Mouse (Mus musculus) layer of hippocampus, adult 8-10 months (tissue): Measurements from ENCODE around the gene Trappc3. TPM values are rescaled to one million over a fixed set of nuclear protein-coding genes. Genes with fewer than 3 reads are reported as not detected.

ENCODE experiments used
- DNase-seq, 2 experiments: peaks; one replicate each; pipeline ENCODE4 v3.0.0; 2022; ENCODE audit warnings: low spot score in 2 of 2
- total RNA-seq, 4 experiments: library from RNA; stranded (reverse); gene quantifications; 2 replicates each; pipeline ENCODE4 v1.2.4; 2022

Gene Trappc3
- total RNA-seq, 4 experiments from 2014 or later, result 79.9 to 89.9 (median 85.1) TPM

- no peak for DNase-seq
Observed at GRCm38 (mm10) chr4:126310344-126310743, 48.2 kb downstream of the Trappc3 start.

- DNase-seq, result no peak
Observed at GRCm38 (mm10) chr4:126311566-126312200, 49.6 kb downstream of the Trappc3 start.

- no peak for DNase-seq
Observed at GRCm38 (mm10) chr4:126313202-126313601, 51.1 kb downstream of the Trappc3 start.

- no peak for DNase-seq
Observed at GRCm38 (mm10) chr4:126314393-126314792, 52.3 kb downstream of the Trappc3 start.

GRCm38 (mm10) chr4:126315931-126316330 lies 53.8 kb downstream of the Trappc3 start:
- DNase-seq, result no peak

- DNase-seq, result no peak
Observed at GRCm38 (mm10) chr4:126316443-126317040, 54.4 kb downstream of the Trappc3 start.

GRCm38 (mm10) chr4:126319806-126320205 lies 57.7 kb downstream of the Trappc3 start:
- DNase-seq, result no peak

- DNase-seq, result peak; percentile 92 to 98
Observed at GRCm38 (mm10) chr4:126321111-126321853, 59.2 kb downstream of the Trappc3 start, which contains the start of gene Adprhl2. Gene Adprhl2 (minus strand): TSS chr4:126321703.

GRCm38 (mm10) chr4:126321854-126322511 lies 59.9 kb downstream of the Trappc3 start:
- no peak for DNase-seq

GRCm38 (mm10) chr4:126322646-126323045 lies 60.5 kb downstream of the Trappc3 start:
- DNase-seq, result no peak

GRCm38 (mm10) chr4:126324861-126325260 lies 62.7 kb downstream of the Trappc3 start:
- DNase-seq, result no peak

GRCm38 (mm10) chr4:126325281-126325861 lies 63.2 kb downstream of the Trappc3 start, which contains the start of gene Tekt2:
Gene Tekt2 (minus strand): TSS chr4:126325688.
- no peak for DNase-seq

Other genes starting within 250 kb of the Trappc3 start
- 10 to 100 TPM in 2 of 4 experiments, 1 to 10 TPM in 2; 6.2 to 42.2 (median 23.2) TPM for gene Csf3r, start 237.8 kb upstream of the Trappc3 start, total RNA-seq
- 10 to 100 TPM; 42.2 to 55.3 (median 46.5) TPM for gene Mrps15, start 215.4 kb upstream of the Trappc3 start, total RNA-seq
- gene Oscp1, start 203.8 kb upstream of the Trappc3 start, total RNA-seq, result 10 to 100 TPM; 45.2 to 63.6 (median 50.8) TPM
- 10 to 100 TPM; 14.3 to 17.5 (median 16.1) TPM for gene Lsm10, start 165.7 kb upstream of the Trappc3 start, total RNA-seq
- gene Stk40, start 158.4 kb upstream of the Trappc3 start, total RNA-seq, result 10 to 100 TPM; 25.4 to 36.5 (median 31.1) TPM
- 1 to 10 TPM; 2.5 to 4.8 (median 3.3) TPM for gene Eva1b, start 114.6 kb upstream of the Trappc3 start, total RNA-seq
- gene Sh3d21, start 98.8 kb upstream of the Trappc3 start, total RNA-seq, result 1 to 10 TPM in 3 of 4 experiments, under 1 TPM in 1; 0.68 to 1.3 (median 1.1) TPM
- gene Thrap3, start 59.6 kb upstream of the Trappc3 start, total RNA-seq, result 100 to 1,000 TPM; 151 to 172 (median 170) TPM
- gene Map7d1, start 6.0 kb upstream of the Trappc3 start, total RNA-seq, result 100 to 1,000 TPM; 240 to 257 (median 248) TPM
- gene Col8a2, start 24.5 kb downstream of the Trappc3 start, total RNA-seq, result 1 to 10 TPM; 1.7 to 2.3 (median 2.0) TPM
- gene Adprhl2, start 59.4 kb downstream of the Trappc3 start, total RNA-seq, result 10 to 100 TPM; 29.3 to 31.6 (median 29.7) TPM
- 1 to 10 TPM; 1.3 to 2.6 (median 1.4) TPM for gene Tekt2, start 63.4 kb downstream of the Trappc3 start, total RNA-seq
- gene Ago3, start 167.2 kb downstream of the Trappc3 start, total RNA-seq, result 10 to 100 TPM; 29.2 to 44.5 (median 37.1) TPM
- gene Ago1, start 206.3 kb downstream of the Trappc3 start, total RNA-seq, result 10 to 100 TPM; 60.7 to 65.7 (median 62.1) TPM